Mouse (Mus musculus): ENCODE measurements at regions not wholly inside any gene's neighbourhood (a gene's known extent, or its start where the extent isn't known, plus 50 kb on each side); places are given as distances from the start of the nearest gene placed in this dataset.

- no peak for ATAC-seq (ENCODE audit: low read depth)
- WGBS (ENCODE audit: insufficient replicate concordance): 77% methylated on average over 5 of the region's 5 CpGs
Observed at GRCm38 (mm10) chr6:31167732-31168131, 208.9 kb upstream of the Klf14 start.

GRCm38 (mm10) chr6:31168730-31169129 lies 209.9 kb upstream of the Klf14 start:
- H3K27me3 ChIP-seq: no peaks in the 10 kb centered on the region
- ATAC-seq (ENCODE audit: low read depth) (no peak), DNase-seq (no peak)
- no peak overlapping the region for H3K9ac ChIP-seq
- WGBS (ENCODE audit: insufficient replicate concordance): 57% methylated on average over 3 of the region's 3 CpGs
- no peak overlapping the region for H3K4me2 ChIP-seq
- H3K36me3 ChIP-seq: no peaks in the 10 kb centered on the region
- H3K4me1 ChIP-seq (replicated peaks): peaks cover 12% of the 10 kb centered on the region
- no peaks in the 10 kb centered on the region for H3K9me3 ChIP-seq (replicated peaks)
- no peak overlapping the region for H3K4me3 ChIP-seq (replicated peaks)
- no peak overlapping the region for H3K27ac ChIP-seq

More at GRCm38 (mm10) chr6:31167732-31168131, 208.9 kb upstream of the Klf14 start:
- Histone ChIP-seq H3K27ac (no peak overlapping the region), H3K4me2 (no peak overlapping the region), H3K36me3 (no peaks in the 10 kb centered on the region), H3K4me3 (replicated peaks) (no peak overlapping the region), H3K4me1 (replicated peaks) (peaks cover 12% of the 10 kb centered on the region), H3K9ac (no peak overlapping the region), H3K27me3 (no peaks in the 10 kb centered on the region; the same call in 1 of the 2 replicates), H3K9me3 (replicated peaks) (no peaks in the 10 kb centered on the region)
- no peak for DNase-seq

GRCm38 (mm10) chr6:31169343-31169742 lies 210.5 kb upstream of the Klf14 start:
- H3K4me2 ChIP-seq: no peak overlapping the region
- DNase-seq (peak; percentile 40), ATAC-seq (ENCODE audit: low read depth) (peak; percentile 73)
- H3K27ac ChIP-seq: no peak overlapping the region
- no peak overlapping the region for H3K9ac ChIP-seq
- no peaks in the 10 kb centered on the region for H3K27me3 ChIP-seq
- WGBS (ENCODE audit: insufficient replicate concordance): 27% methylated on average over 9 of the region's 9 CpGs
- H3K36me3 ChIP-seq: no peaks in the 10 kb centered on the region
- H3K4me1 ChIP-seq (replicated peaks): peaks cover 12% of the 10 kb centered on the region
- H3K4me3 ChIP-seq (replicated peaks): no peak overlapping the region
- no peaks in the 10 kb centered on the region for H3K9me3 ChIP-seq (replicated peaks)

GRCm38 (mm10) chr6:31169868-31170600 lies 211.2 kb upstream of the Klf14 start:
- ATAC-seq (ENCODE audit: low read depth): no peak
- Histone ChIP-seq H3K4me3 (replicated peaks) (no peak overlapping the region), H3K36me3 (no peaks in the 10 kb centered on the region), H3K4me1 (replicated peaks) (peaks cover 12% of the 10 kb centered on the region), H3K27ac (no peak overlapping the region), H3K27me3 (no peaks in the 10 kb centered on the region), H3K9ac (no peak overlapping the region), H3K4me2 (no peak overlapping the region), H3K9me3 (replicated peaks) (no peaks in the 10 kb centered on the region)
- WGBS (ENCODE audit: insufficient replicate concordance): 62% methylated on average over 9 of the region's 9 CpGs
- no peak for DNase-seq

GRCm38 (mm10) chr6:31171831-31172569 lies 213.1 kb upstream of the Klf14 start:
- H3K4me3 ChIP-seq (replicated peaks): no peak overlapping the region
- H3K27ac ChIP-seq: no peak overlapping the region
- H3K9me3 ChIP-seq (replicated peaks): no peaks in the 10 kb centered on the region
- 79% methylated on average over 10 of the region's 10 CpGs for WGBS (ENCODE audit: insufficient replicate concordance)
- H3K4me1 ChIP-seq (replicated peaks): peaks cover 16% of the 10 kb centered on the region
- ATAC-seq (ENCODE audit: low read depth) (no peak), DNase-seq (no peak)
- no peaks in the 10 kb centered on the region for H3K27me3 ChIP-seq
- no peak overlapping the region for H3K4me2 ChIP-seq
- H3K9ac ChIP-seq: no peak overlapping the region
- H3K36me3 ChIP-seq: no peaks in the 10 kb centered on the region

- no peak overlapping the region for H3K4me2 ChIP-seq
- H3K9me3 ChIP-seq (replicated peaks): no peaks in the 10 kb centered on the region
- no peak overlapping the region for H3K27ac ChIP-seq
- H3K27me3 ChIP-seq: no peaks in the 10 kb centered on the region
- H3K4me3 ChIP-seq (replicated peaks): no peak overlapping the region
- no peaks in the 10 kb centered on the region for H3K36me3 ChIP-seq
- ATAC-seq (ENCODE audit: low read depth) (no peak), DNase-seq (no peak)
- WGBS (ENCODE audit: insufficient replicate concordance): 59% methylated on average over 6 of the region's 6 CpGs
- H3K4me1 ChIP-seq (replicated peaks): peaks cover 4% of the 10 kb centered on the region; the same call in 1 of the 2 replicates
- no peak overlapping the region for H3K9ac ChIP-seq
Observed at GRCm38 (mm10) chr6:31175769-31176168, 216.9 kb upstream of the Klf14 start.

GRCm38 (mm10) chr6:31176368-31176767 lies 217.5 kb upstream of the Klf14 start:
- H3K4me2 ChIP-seq: no peak overlapping the region
- no peaks in the 10 kb centered on the region for H3K36me3 ChIP-seq
- H3K27ac ChIP-seq: no peak overlapping the region
- no peak overlapping the region for H3K4me3 ChIP-seq (replicated peaks)
- peak; percentile 13 for DNase-seq
- H3K4me1 ChIP-seq (replicated peaks): peaks cover 4% of the 10 kb centered on the region; the same call in 1 of the 2 replicates
- ATAC-seq (ENCODE audit: low read depth): no peak
- 55% methylated on average over 8 of the region's 8 CpGs for WGBS (ENCODE audit: insufficient replicate concordance)
- H3K9me3 ChIP-seq (replicated peaks): no peaks in the 10 kb centered on the region
- H3K27me3 ChIP-seq: no peaks in the 10 kb centered on the region
- H3K9ac ChIP-seq: no peak overlapping the region

GRCm38 (mm10) chr6:31176831-31177230 lies 218.0 kb upstream of the Klf14 start:
- Histone ChIP-seq H3K36me3 (no peaks in the 10 kb centered on the region), H3K4me1 (replicated peaks) (peaks cover 4% of the 10 kb centered on the region; the same call in 1 of the 2 replicates), H3K27ac (no peak overlapping the region), H3K4me3 (replicated peaks) (no peak overlapping the region), H3K27me3 (no peaks in the 10 kb centered on the region), H3K9me3 (replicated peaks) (no peaks in the 10 kb centered on the region), H3K9ac (no peak overlapping the region), H3K4me2 (no peak overlapping the region)
- DNase-seq (no peak), ATAC-seq (ENCODE audit: low read depth) (no peak)
- WGBS (ENCODE audit: insufficient replicate concordance): 75% methylated on average over 1 of the region's 1 CpGs

- H3K4me3 ChIP-seq (replicated peaks): no peak overlapping the region
- DNase-seq: no peak
- H3K27me3 ChIP-seq: no peaks in the 10 kb centered on the region
- H3K4me1 ChIP-seq (replicated peaks): peaks cover 18% of the 10 kb centered on the region
- 69% methylated on average over 8 of the region's 8 CpGs for WGBS (ENCODE audit: insufficient replicate concordance)
- no peak overlapping the region for H3K27ac ChIP-seq
- H3K9ac ChIP-seq: no peak overlapping the region
- ATAC-seq (ENCODE audit: low read depth): no peak
- H3K36me3 ChIP-seq: no peaks in the 10 kb centered on the region
- no peak overlapping the region for H3K4me2 ChIP-seq
- no peaks in the 10 kb centered on the region for H3K9me3 ChIP-seq (replicated peaks)
Observed at GRCm38 (mm10) chr6:31178201-31178880, 219.5 kb upstream of the Klf14 start.

GRCm38 (mm10) chr6:31182284-31182683 lies 216.3 kb upstream of the Mkln1 start:
- DNase-seq: no peak
- 76% methylated on average over 6 of the region's 6 CpGs for WGBS (ENCODE audit: insufficient replicate concordance)
- H3K27me3 ChIP-seq: no peaks in the 10 kb centered on the region
- H3K4me2 ChIP-seq: no peak overlapping the region
- H3K4me3 ChIP-seq (replicated peaks): no peak overlapping the region
- no peak overlapping the region for H3K27ac ChIP-seq
- no peak for ATAC-seq (ENCODE audit: low read depth)
- no peaks in the 10 kb centered on the region for H3K36me3 ChIP-seq
- H3K9ac ChIP-seq: no peak overlapping the region
- H3K9me3 ChIP-seq (replicated peaks): no peaks in the 10 kb centered on the region
- H3K4me1 ChIP-seq (replicated peaks): peaks cover 19% of the 10 kb centered on the region

GRCm38 (mm10) chr6:31183127-31183526 lies 215.4 kb upstream of the Mkln1 start:
- H3K4me2 ChIP-seq: no peak overlapping the region
- DNase-seq: peak; percentile 59
- H3K4me1 ChIP-seq (replicated peaks): peaks cover 19% of the 10 kb centered on the region
- no peaks in the 10 kb centered on the region for H3K27me3 ChIP-seq
- H3K9ac ChIP-seq: no peak overlapping the region
- no peaks in the 10 kb centered on the region for H3K9me3 ChIP-seq (replicated peaks)
- H3K27ac ChIP-seq: no peak overlapping the region
- H3K36me3 ChIP-seq: no peaks in the 10 kb centered on the region
- H3K4me3 ChIP-seq (replicated peaks): no peak overlapping the region
- 10% methylated on average over 5 of the region's 5 CpGs for WGBS (ENCODE audit: insufficient replicate concordance)
- peak; percentile 87 for ATAC-seq (ENCODE audit: low read depth)

Measured in liver, embryonic 13.5 days (tissue).